Mouse (Mus musculus): Measurements from ENCODE around the gene Pard3. TPM values are rescaled to one million over a fixed set of nuclear protein-coding genes. Genes with fewer than 3 reads are reported as not detected.

Pard3 gene
- total and polyA plus RNA-seq, 3 experiments = 0.51 to 1.3 (median 0.94) TPM

DNA sequence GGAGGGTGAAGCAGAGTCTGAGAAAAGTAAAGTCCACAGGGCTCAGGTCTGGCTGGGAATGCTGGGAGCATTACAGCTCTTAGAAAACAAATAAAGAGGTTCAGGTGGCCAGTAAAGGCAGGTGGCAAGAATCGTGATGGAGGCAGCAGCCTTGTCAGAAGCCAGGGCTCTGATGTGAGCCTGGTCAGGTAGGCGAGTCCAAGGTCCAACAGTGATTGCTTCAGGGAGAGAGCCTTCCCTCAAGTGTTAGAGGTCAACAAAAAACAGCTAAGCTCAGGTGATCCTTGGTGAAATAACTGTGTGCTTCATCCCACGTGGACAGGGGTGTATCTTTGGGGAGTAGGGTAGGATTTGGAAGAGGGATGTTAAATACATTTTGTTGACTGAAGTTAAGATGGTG lies 397.5 kb downstream of the Pard3 start:
- dilution Hi-C loops (cut with MboI; ENCODE audit: extremely low pct_ligation_motif_present, extremely low pct_unique_long_range_greater_than_20kb, low sequenced_read_pairs) = no loop called here
- H3K27me3 ChIP-seq (replicated peaks) = no peaks in the 10 kb centered on the region
- H3K4me2 ChIP-seq (ENCODE audit: insufficient read depth, low read depth, poor library complexity, severe bottlenecking) = no peak overlapping the region
- peaks cover 3 to 23% of the 10 kb centered on the region in 2 experiments; a peak in 3 of 4 replicates for H3K4me1 ChIP-seq (ENCODE audit: control insufficient read depth in 1 of 2, insufficient read depth in 2 of 2)
- H3K4me3 ChIP-seq (replicated peaks in 1 of 3; ENCODE audit: low read depth in 2 of 3, low read length in 2 of 3, poor library complexity in 1 of 3) = no peak overlapping the region
- no peaks in the 10 kb centered on the region for H3K9me3 ChIP-seq (replicated peaks; ENCODE audit: low read length)
- TF ChIP-seq SIN3A (IDR thresholded peaks at IDR 0.05; ENCODE audit: low read length) (no peak), USF2 (conservative IDR thresholded peaks at IDR 0.05; ENCODE audit: low read depth, low read length) (no peak), EP300 (IDR thresholded peaks at IDR 0.05; ENCODE audit: low read length) (no peak), ELF1 (IDR thresholded peaks at IDR 0.05; ENCODE audit: low read depth, low read length) (no peak), TCF12 (IDR thresholded peaks at IDR 0.05; ENCODE audit: low read depth, low read length) (no peak)
- no peaks in the 10 kb centered on the region for H3K36me3 ChIP-seq (replicated peaks in 1 of 2; ENCODE audit: control insufficient read depth in 1 of 2, insufficient read depth in 1 of 2, low read length in 1 of 2)
- DNase-seq (ENCODE audit: extremely low read depth) = no peak
- no peaks in the 10 kb centered on the region for H3K79me2 ChIP-seq (replicated peaks; ENCODE audit: control insufficient read depth, extremely low read depth, insufficient read depth, poor library complexity, severe bottlenecking)
- H3K27ac ChIP-seq (ENCODE audit: insufficient read depth, low read depth) = no peak overlapping the region
- in situ Hi-C loops (cut with MboI; ENCODE audit: low pct_ligation_motif_present, low pct_unique_long_range_greater_than_20kb, low sequenced_read_pairs) = no loop called here
- no peak overlapping the region for H3K9ac ChIP-seq (ENCODE audit: insufficient read depth, low read depth)

DNA sequence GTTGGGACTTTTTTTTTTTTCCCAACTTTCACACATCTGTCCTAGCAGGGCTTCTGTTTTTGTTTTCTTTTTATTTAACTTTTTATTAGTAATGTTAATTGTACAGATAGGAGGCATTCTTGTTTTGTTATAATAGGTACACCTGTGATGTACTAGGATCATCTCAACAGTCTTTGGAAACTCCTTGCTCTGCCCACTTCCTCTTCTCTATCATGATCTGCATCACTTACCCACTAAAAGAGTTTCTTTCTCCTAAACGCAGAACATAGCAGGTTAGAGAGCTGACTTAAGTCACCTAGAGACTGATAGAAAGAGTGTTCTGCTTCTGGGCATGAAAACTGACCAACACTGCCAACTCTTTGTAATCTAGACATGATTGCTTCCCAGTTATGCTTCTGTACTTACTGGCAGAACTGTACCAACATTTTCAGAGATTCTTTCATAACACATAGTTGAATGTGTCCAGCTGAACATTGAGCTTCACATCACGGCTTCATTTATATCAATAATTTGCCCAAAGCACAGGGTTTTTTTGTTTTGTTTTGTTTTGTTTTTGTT lies 398.8 kb downstream of the Pard3 start:
- no peak overlapping the region for H3K4me2 ChIP-seq (ENCODE audit: insufficient read depth, low read depth, poor library complexity, severe bottlenecking)
- no peak for TF ChIP-seq SIN3A (IDR thresholded peaks at IDR 0.05; ENCODE audit: low read length)
- no peak for TF ChIP-seq ZMIZ1 (IDR thresholded peaks at IDR 0.05; ENCODE audit: low read depth, low read length)
- TF ChIP-seq MAX (IDR thresholded peaks at IDR 0.05; ENCODE audit: low read length) = no peak
- TF ChIP-seq IRF4 (IDR thresholded peaks at IDR 0.05; ENCODE audit: low read depth, low read length) = peak; percentile 69; the same call in 1 of the 2 replicates
- no peak for TF ChIP-seq ZKSCAN1 (IDR thresholded peaks at IDR 0.05; ENCODE audit: borderline replicate concordance, low read depth, low read length)
- no peak for TF ChIP-seq TBP (conservative IDR thresholded peaks at IDR 0.05; ENCODE audit: low read depth, low read length)
- no peak for TF ChIP-seq JUN (IDR thresholded peaks at IDR 0.05; ENCODE audit: insufficient read depth, low read depth, low read length)
- no peak for TF ChIP-seq CHD2 (IDR thresholded peaks at IDR 0.05; ENCODE audit: low read length)
- peak; percentile 83 for TF ChIP-seq EP300 (IDR thresholded peaks at IDR 0.05; ENCODE audit: low read length)
- no peak for TF ChIP-seq JUND (conservative IDR thresholded peaks at IDR 0.05; ENCODE audit: low read depth, low read length)
- H3K9me3 ChIP-seq (replicated peaks; ENCODE audit: low read length) = no peaks in the 10 kb centered on the region
- dilution Hi-C loops (cut with MboI; ENCODE audit: extremely low pct_ligation_motif_present, extremely low pct_unique_long_range_greater_than_20kb, low sequenced_read_pairs) (no loop called here), in situ Hi-C loops (cut with MboI; ENCODE audit: low pct_ligation_motif_present, low pct_unique_long_range_greater_than_20kb, low sequenced_read_pairs) (no loop called here)
- peaks cover 3 to 23% of the 10 kb centered on the region in 2 experiments; a peak in 3 of 4 replicates for H3K4me1 ChIP-seq (ENCODE audit: control insufficient read depth in 1 of 2, insufficient read depth in 2 of 2)
- H3K9ac ChIP-seq (ENCODE audit: insufficient read depth, low read depth) = no peak overlapping the region
- no peaks in the 10 kb centered on the region for H3K79me2 ChIP-seq (replicated peaks; ENCODE audit: control insufficient read depth, extremely low read depth, insufficient read depth, poor library complexity, severe bottlenecking)
- H3K27ac ChIP-seq (ENCODE audit: insufficient read depth, low read depth) = no peak overlapping the region
- no peak overlapping the region for H3K4me3 ChIP-seq (replicated peaks in 1 of 3; ENCODE audit: low read depth in 2 of 3, low read length in 2 of 3, poor library complexity in 1 of 3)
- no peaks in the 10 kb centered on the region for H3K27me3 ChIP-seq (replicated peaks)
- no peak for DNase-seq (ENCODE audit: extremely low read depth)
- no peaks in the 10 kb centered on the region for H3K36me3 ChIP-seq (replicated peaks in 1 of 2; ENCODE audit: control insufficient read depth in 1 of 2, insufficient read depth in 1 of 2, low read length in 1 of 2)

DNA sequence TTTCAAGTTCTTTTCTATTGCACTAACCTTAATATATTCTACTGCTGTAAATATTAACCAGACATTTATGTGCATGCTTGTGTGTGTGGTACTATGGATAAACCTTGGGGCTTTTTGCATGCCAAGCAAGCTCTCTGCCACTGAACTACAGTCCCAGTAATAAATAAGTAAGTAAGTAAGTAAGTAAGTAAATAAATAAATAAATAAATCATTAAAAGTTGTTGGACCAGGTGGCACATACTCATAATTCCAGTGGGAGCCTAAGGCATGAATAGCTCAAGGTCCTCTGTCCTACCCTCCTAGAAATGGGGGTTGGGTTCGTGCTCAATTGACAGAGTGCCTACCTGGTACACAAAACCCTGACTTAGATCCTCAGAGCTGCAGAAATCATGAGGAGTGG lies 400.6 kb downstream of the Pard3 start:
- Histone ChIP-seq H3K27ac (ENCODE audit: insufficient read depth, low read depth) (no peak overlapping the region), H3K9ac (ENCODE audit: insufficient read depth, low read depth) (no peak overlapping the region), H3K79me2 (replicated peaks; ENCODE audit: control insufficient read depth, extremely low read depth, insufficient read depth, poor library complexity, severe bottlenecking) (no peaks in the 10 kb centered on the region), H3K27me3 (replicated peaks) (no peaks in the 10 kb centered on the region), H3K4me3 (replicated peaks in 1 of 3; ENCODE audit: low read depth in 2 of 3, low read length in 2 of 3, poor library complexity in 1 of 3) (no peak overlapping the region), H3K4me2 (ENCODE audit: insufficient read depth, low read depth, poor library complexity, severe bottlenecking) (no peak overlapping the region), H3K9me3 (replicated peaks; ENCODE audit: low read length) (no peaks in the 10 kb centered on the region), H3K4me1 (ENCODE audit: control insufficient read depth in 1 of 2, insufficient read depth in 2 of 2) (peaks cover 3 to 23% of the 10 kb centered on the region in 2 experiments; a peak in 3 of 4 replicates), H3K36me3 (replicated peaks in 1 of 2; ENCODE audit: control insufficient read depth in 1 of 2, insufficient read depth in 1 of 2, low read length in 1 of 2) (no peaks in the 10 kb centered on the region)
- in situ Hi-C loops (cut with MboI; ENCODE audit: low pct_ligation_motif_present, low pct_unique_long_range_greater_than_20kb, low sequenced_read_pairs) = no loop called here
- DNase-seq (ENCODE audit: extremely low read depth) = no peak
- dilution Hi-C loops (cut with MboI; ENCODE audit: extremely low pct_ligation_motif_present, extremely low pct_unique_long_range_greater_than_20kb, low sequenced_read_pairs) = no loop called here
- TF ChIP-seq JUN (IDR thresholded peaks at IDR 0.05; ENCODE audit: insufficient read depth, low read depth, low read length) (no peak), UBTF (IDR thresholded peaks at IDR 0.05; ENCODE audit: low read depth, low read length) (no peak), TCF12 (IDR thresholded peaks at IDR 0.05; ENCODE audit: low read depth, low read length) (no peak), JUND (conservative IDR thresholded peaks at IDR 0.05; ENCODE audit: low read depth, low read length) (no peak), MEF2A (IDR thresholded peaks at IDR 0.05; ENCODE audit: borderline replicate concordance, low read depth, low read length) (no peak), ZMIZ1 (IDR thresholded peaks at IDR 0.05; ENCODE audit: low read depth, low read length) (no peak), BHLHE40 (IDR thresholded peaks at IDR 0.05; ENCODE audit: low read depth, low read length) (no peak), SIN3A (IDR thresholded peaks at IDR 0.05; ENCODE audit: low read length) (no peak), ETS1 (conservative IDR thresholded peaks at IDR 0.05; ENCODE audit: low read depth, low read length) (no peak), MAX (IDR thresholded peaks at IDR 0.05; ENCODE audit: low read length) (no peak), RAD21 (IDR thresholded peaks at IDR 0.05; ENCODE audit: low read depth, low read length) (no peak), EP300 (IDR thresholded peaks at IDR 0.05; ENCODE audit: low read length) (no peak), USF2 (conservative IDR thresholded peaks at IDR 0.05; ENCODE audit: low read depth, low read length) (no peak), PAX5 (IDR thresholded peaks at IDR 0.05; ENCODE audit: low read length) (no peak), TBP (conservative IDR thresholded peaks at IDR 0.05; ENCODE audit: low read depth, low read length) (no peak), ZKSCAN1 (IDR thresholded peaks at IDR 0.05; ENCODE audit: borderline replicate concordance, low read depth, low read length) (no peak)
